In genomic region chr11:58982471-58983097, GRCm38 (mm10) we compare ENCODE assay signal across 10 mouse cellular contexts. TPM values are rescaled to one million over a fixed set of nuclear protein-coding genes. Genes with fewer than 3 reads are reported as not detected.
DNase-seq lines count a peak whose midpoint lies in the region; ATAC-seq and TF ChIP-seq lines count a peak whose summit lies in the region.
"Had no signal": no experiment of that assay in that cellular context is flagged by ENCODE, and none has a peak within 500 bp of the region (broad histone marks: within the 10 kb centered on the region; RNA-seq: fewer than 3 reads in every experiment).

No protein-coding gene starts in this region.

- peaks cover 37% of the 10 kb centered on the region for H3K79me2 ChIP-seq in CH12.LX (replicated peaks; ENCODE audit: control insufficient read depth, extremely low read depth, insufficient read depth, poor library complexity, severe bottlenecking)

- H3K4me3 ChIP-seq in heart, embryonic 13.5 days = no peak overlapping the region
- peak overlapping the region in 2 of 3 experiments; percentile 2 to 7 for H3K4me3 ChIP-seq in CH12.LX (replicated peaks in 1 of 3; ENCODE audit: low read depth in 2 of 3, low read length in 2 of 3, poor library complexity in 1 of 3)
- H3K4me3 ChIP-seq in heart, embryonic 16.5 days (ENCODE audit: low read length) = peak overlapping the region; percentile 24; the same call in 1 of the 2 replicates
- H3K4me3 ChIP-seq: midbrain, embryonic 15.5 days had no signal

- TF ChIP-seq EP300 in CH12.LX (IDR thresholded peaks at IDR 0.05; ENCODE audit: low read length) = peak; percentile 64

- H3K4me2 ChIP-seq in heart, embryonic 13.5 days = 0 out of 2 replicates have a peak overlapping the region, but pooled peaks have one; percentile 15
- peak overlapping the region; percentile 5; the same call in 1 of the 2 replicates for H3K4me2 ChIP-seq in CH12.LX (ENCODE audit: insufficient read depth, low read depth, poor library complexity, severe bottlenecking)
- H3K4me2 ChIP-seq in heart, embryonic 16.5 days (ENCODE audit: low read depth, low read length) = peak overlapping the region; percentile 45
- H3K4me2 ChIP-seq: midbrain, embryonic 15.5 days had no signal

- H3K9me3 ChIP-seq in heart, embryonic 13.5 days = no peaks in the 10 kb centered on the region
- H3K9me3 ChIP-seq in CH12.LX (replicated peaks; ENCODE audit: low read length) = no peaks in the 10 kb centered on the region
- no peaks in the 10 kb centered on the region for H3K9me3 ChIP-seq in heart, embryonic 16.5 days (replicated peaks; ENCODE audit: control insufficient read depth, low read length)
- H3K9me3 ChIP-seq: midbrain, embryonic 15.5 days had no signal

- no peak for TF ChIP-seq CTCF in CH12.LX (conservative IDR thresholded peaks at IDR 0.05 in 1 of 2, IDR thresholded peaks at IDR 0.05 in 1 of 2; ENCODE audit: low read depth in 2 of 2, low read length in 2 of 2)

- DNase-seq in heart, adult 18-20 months = no peak
- DNase-seq in CH12.LX (ENCODE audit: extremely low read depth) = peak; percentile 92
- peak; percentile 82 to 83 for DNase-seq in spleen, postnatal 36 days (ENCODE audit: low spot score in 2 of 2)
- DNase-seq in Muller cell, postnatal 12 days (ENCODE audit: inconsistent ontology term) = no peak
- DNase-seq in right cerebral cortex, postnatal 4 days = no peak
- no peak for DNase-seq in gastrocnemius, adult 8-10 months (ENCODE audit: low spot score in 2 of 2)
- DNase-seq: cerebellum, adult 11-12 months had no signal

- no peak for TF ChIP-seq POLR2A in CH12.LX (IDR thresholded peaks at IDR 0.05; ENCODE audit: low read depth, low read length)

- no peak for ATAC-seq in heart, embryonic 13.5 days (ENCODE audit: extremely low read depth, insufficient number of reproducible peaks, low FRiP score, low TSS enrichment)
- no peak for ATAC-seq in heart, embryonic 16.5 days (replicated peaks; ENCODE audit: extremely low read depth, insufficient read depth, low FRiP score)
- ATAC-seq: midbrain, embryonic 15.5 days had no signal

- peaks cover 86% of the 10 kb centered on the region for H3K4me1 ChIP-seq in heart, embryonic 13.5 days
- H3K4me1 ChIP-seq in CH12.LX (ENCODE audit: control insufficient read depth in 1 of 2, insufficient read depth in 2 of 2) = peaks cover 23 to 61% of the 10 kb centered on the region in 2 experiments
- H3K4me1 ChIP-seq in heart, embryonic 16.5 days (ENCODE audit: control insufficient read depth, insufficient read depth, low read length) = peaks cover 81% of the 10 kb centered on the region

- dilution Hi-C loops in CH12.LX (cut with MboI; ENCODE audit: extremely low pct_ligation_motif_present, extremely low pct_unique_long_range_greater_than_20kb, low sequenced_read_pairs) = no loop called here

- peak overlapping the region; percentile 70 for H3K27ac ChIP-seq in heart, embryonic 13.5 days (replicated peaks)
- H3K27ac ChIP-seq in CH12.LX (ENCODE audit: insufficient read depth, low read depth) = peak overlapping the region; percentile 65
- H3K27ac ChIP-seq in heart, embryonic 16.5 days (ENCODE audit: low read length) = peak overlapping the region; percentile 90
- H3K27ac ChIP-seq: midbrain, embryonic 15.5 days had no signal

- WGBS in heart, embryonic 13.5 days = 82% methylated on average over 18 of the region's 18 CpGs
- WGBS in heart, embryonic 16.5 days = 72% methylated on average over 18 of the region's 18 CpGs

- H3K36me3 ChIP-seq in heart, embryonic 13.5 days = peaks cover 55% of the 10 kb centered on the region
- peaks cover 47 to 74% of the 10 kb centered on the region in 2 experiments for H3K36me3 ChIP-seq in CH12.LX (replicated peaks in 1 of 2; ENCODE audit: control insufficient read depth in 1 of 2, insufficient read depth in 1 of 2, low read length in 1 of 2)
- H3K36me3 ChIP-seq in heart, embryonic 16.5 days (ENCODE audit: control insufficient read depth, insufficient read depth) = peaks cover 36% of the 10 kb centered on the region

- TF ChIP-seq RAD21 in CH12.LX (IDR thresholded peaks at IDR 0.05; ENCODE audit: low read depth, low read length) = no peak

- H3K27me3 ChIP-seq in heart, embryonic 13.5 days (replicated peaks) = no peaks in the 10 kb centered on the region
- H3K27me3 ChIP-seq in CH12.LX (replicated peaks) = no peaks in the 10 kb centered on the region
- no peaks in the 10 kb centered on the region for H3K27me3 ChIP-seq in heart, embryonic 16.5 days (ENCODE audit: control insufficient read depth, insufficient read depth, low read length)
- H3K27me3 ChIP-seq: midbrain, embryonic 15.5 days had no signal

- in situ Hi-C loops in CH12.LX (cut with MboI; ENCODE audit: low pct_ligation_motif_present, low pct_unique_long_range_greater_than_20kb, low sequenced_read_pairs) = no loop called here

- H3K9ac ChIP-seq in heart, embryonic 13.5 days = 0 out of 2 replicates have a peak overlapping the region, but pooled peaks have one; percentile 99
- no peak overlapping the region for H3K9ac ChIP-seq in CH12.LX (ENCODE audit: insufficient read depth, low read depth)
- peak overlapping the region; percentile 61 for H3K9ac ChIP-seq in heart, embryonic 16.5 days (ENCODE audit: low read length)
- H3K9ac ChIP-seq: midbrain, embryonic 15.5 days had no signal

TF ChIP-seq in CH12.LX, 34 proteins besides CTCF, POLR2A, EP300 and RAD21 (continues in another document):
- 0 out of 2 replicates have a peak, but pooled peaks have one; percentile 17 for TF ChIP-seq MEF2A (IDR thresholded peaks at IDR 0.05; ENCODE audit: borderline replicate concordance, low read depth, low read length)
- peak; percentile 77 for TF ChIP-seq TCF12 (IDR thresholded peaks at IDR 0.05; ENCODE audit: low read depth, low read length)
- 0 out of 2 replicates have a peak, but pooled peaks have one; percentile 31 for TF ChIP-seq ZMIZ1 (IDR thresholded peaks at IDR 0.05; ENCODE audit: low read depth, low read length)
- peak; percentile 45; the same call in 1 of the 2 replicates for TF ChIP-seq ELF1 (IDR thresholded peaks at IDR 0.05; ENCODE audit: low read depth, low read length)
- TF ChIP-seq SIN3A (IDR thresholded peaks at IDR 0.05; ENCODE audit: low read length) = peak; percentile 93
- TF ChIP-seq HCFC1 (IDR thresholded peaks at IDR 0.05; ENCODE audit: low read depth, low read length) = no peak; the same call in 1 of the 2 replicates
- TF ChIP-seq MXI1 (IDR thresholded peaks at IDR 0.05; ENCODE audit: low read depth, low read length) = peak; percentile 89
- TF ChIP-seq MAZ (IDR thresholded peaks at IDR 0.05; ENCODE audit: low read depth, low read length) = no peak; the same call in 1 of the 2 replicates
- TF ChIP-seq MAFK (IDR thresholded peaks at IDR 0.05; ENCODE audit: insufficient replicate concordance, low read length) = peak; percentile 18; the same call in 1 of the 2 replicates
- TF ChIP-seq NRF1 (IDR thresholded peaks at IDR 0.05; ENCODE audit: low read depth, low read length) = 0 out of 2 replicates have a peak, but pooled peaks have one; percentile 22
- peak; percentile 93 for TF ChIP-seq MAX (IDR thresholded peaks at IDR 0.05; ENCODE audit: low read length)
- no peak for TF ChIP-seq POLR2AphosphoS2 (IDR thresholded peaks at IDR 0.05; ENCODE audit: low read depth, low read length)
- peak; percentile 96 for TF ChIP-seq BHLHE40 (IDR thresholded peaks at IDR 0.05; ENCODE audit: low read depth, low read length)
- no peak for TF ChIP-seq ZC3H11A (IDR thresholded peaks at IDR 0.05; ENCODE audit: low read depth, low read length)

RNA-seq across cellular contexts. Expression of gene Trim11, which starts 4.7 kb away (rescaled TPM):
- polyA plus RNA-seq in heart, embryonic 13.5 days (2015; fragmentation: Nextera tagmentation; extraction: Ambion mirVana) = 25.6 and 28.2 TPM in 2 replicates
- total RNA-seq in heart, adult 18-20 months (2021) = 10 to 100 TPM; 15.2 to 15.4 TPM
- total RNA-seq in CH12.LX (2012; rRNA removed) = 32.5 and 33.2 TPM in 2 replicates
- total RNA-seq in CH12.LX (2014; rRNA removed) = 22.5 and 23.2 TPM in 2 replicates
- polyA plus RNA-seq in CH12.LX (2012; ENCODE audit: insufficient read length, low read depth) = 21.8 and 23.0 TPM in 2 replicates
- polyA plus RNA-seq in heart, embryonic 16.5 days (2015; fragmentation: Nextera tagmentation; extraction: Ambion mirVana) = 37.1 and 40.3 TPM in 2 replicates
- total RNA-seq in gastrocnemius, adult 8-10 months (2022) = 1 to 10 TPM; 4.8 to 8.5 (median 7.4) TPM

RNA-seq across cellular contexts. Expression of gene Hist3h2a, which starts 28.1 kb away (rescaled TPM):
- polyA plus RNA-seq in heart, embryonic 13.5 days (2015; fragmentation: Nextera tagmentation; extraction: Ambion mirVana) = 26.4 and 28.5 TPM in 2 replicates
- 10 to 100 TPM; 13.9 to 17.4 TPM for total RNA-seq in heart, adult 18-20 months (2021)
- total RNA-seq in CH12.LX (2012; rRNA removed) (97.2 and 125 TPM in 2 replicates), CH12.LX (2014; rRNA removed) (4.4 and 6.1 TPM in 2 replicates)
- polyA plus RNA-seq in CH12.LX (2012; ENCODE audit: insufficient read length, low read depth) = 0.79 and 1.2 TPM in 2 replicates
- polyA plus RNA-seq in heart, embryonic 16.5 days (2015; fragmentation: Nextera tagmentation; extraction: Ambion mirVana) = 33.9 and 35.2 TPM in 2 replicates
- 10 to 100 TPM in 3 of 4 experiments, 1 to 10 TPM in 1; 8.9 to 14.8 (median 11.5) TPM for total RNA-seq in gastrocnemius, adult 8-10 months (2022)

RNA-seq across cellular contexts. Expression of gene Trim17, which starts 28.1 kb away (rescaled TPM):
- polyA plus RNA-seq in heart, embryonic 13.5 days (2015; fragmentation: Nextera tagmentation; extraction: Ambion mirVana) = 0.43 and 0.76 TPM in 2 replicates
- under 1 TPM in 1 of 2 experiments, not detected in 1; 0.12 TPM for total RNA-seq in heart, adult 18-20 months (2021)
- total RNA-seq in CH12.LX (2012; rRNA removed) = 0.21 and 0.47 TPM in 2 replicates
- total RNA-seq in CH12.LX (2014; rRNA removed) = not detected in 2 replicates
- polyA plus RNA-seq in CH12.LX (2012; ENCODE audit: insufficient read length, low read depth) = 0.20 and 0.49 TPM in 2 replicates
- 0.26 and 0.39 TPM in 2 replicates for polyA plus RNA-seq in heart, embryonic 16.5 days (2015; fragmentation: Nextera tagmentation; extraction: Ambion mirVana)
- under 1 TPM; 0.08 to 0.31 (median 0.20) TPM for total RNA-seq in gastrocnemius, adult 8-10 months (2022)

RNA-seq across cellular contexts. Expression of gene Hist3h2ba, which starts 33.9 kb away (rescaled TPM):
- 14.4 and 14.9 TPM in 2 replicates for polyA plus RNA-seq in heart, embryonic 13.5 days (2015; fragmentation: Nextera tagmentation; extraction: Ambion mirVana)
- total RNA-seq in heart, adult 18-20 months (2021) = 1 to 10 TPM; 1.0 to 1.4 TPM
- total RNA-seq in CH12.LX (2012; rRNA removed) (0.34 TPM in 1 of 2 replicates, not detected in the other), CH12.LX (2014; rRNA removed) (not detected in 2 replicates)
- polyA plus RNA-seq in CH12.LX (2012; ENCODE audit: insufficient read length, low read depth) = not detected in 2 replicates
- 21.8 and 27.5 TPM in 2 replicates for polyA plus RNA-seq in heart, embryonic 16.5 days (2015; fragmentation: Nextera tagmentation; extraction: Ambion mirVana)
- total RNA-seq in gastrocnemius, adult 8-10 months (2022) = 1 to 10 TPM in 1 of 4 experiments, under 1 TPM in 1, not detected in 2; 0.52 to 1.2 TPM

RNA-seq across cellular contexts. Expression of gene Rnf187, which starts 43.9 kb away (rescaled TPM):
- 151 and 166 TPM in 2 replicates for polyA plus RNA-seq in heart, embryonic 13.5 days (2015; fragmentation: Nextera tagmentation; extraction: Ambion mirVana)
- total RNA-seq in heart, adult 18-20 months (2021) = 100 to 1,000 TPM; 165 to 170 TPM
- 185 and 230 TPM in 2 replicates for total RNA-seq in CH12.LX (2012; rRNA removed)
- 175 and 188 TPM in 2 replicates for total RNA-seq in CH12.LX (2014; rRNA removed)
- 181 and 195 TPM in 2 replicates for polyA plus RNA-seq in CH12.LX (2012; ENCODE audit: insufficient read length, low read depth)
- 172 and 176 TPM in 2 replicates for polyA plus RNA-seq in heart, embryonic 16.5 days (2015; fragmentation: Nextera tagmentation; extraction: Ambion mirVana)
- 100 to 1,000 TPM in 2 of 4 experiments, 10 to 100 TPM in 2; 97.5 to 116 (median 100) TPM for total RNA-seq in gastrocnemius, adult 8-10 months (2022)

Comparison
In these comparisons a context has a peak if more than half of its experiments do, and no peak if none do; other contexts are left out.
1. DNase-seq: peak in CH12.LX (single experiment) and spleen, postnatal 36 days (2 of 2); none in heart, adult 18-20 months (0 of 2), Muller cell, postnatal 12 days (single experiment), right cerebral cortex, postnatal 4 days (single experiment) and gastrocnemius, adult 8-10 months (0 of 2).
2. Peak in every context shown above with its lines, with median percentiles within 50 percentile points of each other: H3K27ac ChIP-seq and H3K4me2 ChIP-seq.